Mouse (Mus musculus): ENCODE measurements around the gene Mfsd13b.

GRCm38 (mm10) chr7:120938206-120938605 is 44.1 kb upstream of the Mfsd13b start:
- no peak for TF ChIP-seq GATA1 (IDR thresholded peaks at IDR 0.05; ENCODE audit: borderline replicate concordance, low read length)
- no peak for TF ChIP-seq FLI1 (IDR thresholded peaks at IDR 0.05; ENCODE audit: low read length)
